Mouse (Mus musculus) left cerebral cortex, postnatal 10 days (tissue): ENCODE data around the gene Cln6. TPM values are rescaled to one million over a fixed set of nuclear protein-coding genes. Genes with fewer than 3 reads are reported as not detected.
"Not testable (repeated sequence)": the region's sequence is repeated elsewhere in the genome, so short reads cannot be mapped to it uniquely, and the experiment has no call there.

Experiments
- DNase-seq, 2 experiments: peaks; one replicate each; pipeline ENCODE4 v3.0.0; 2021 to 2022; ENCODE audit warnings: low spot score in 2 of 2, mixed read lengths in 1 of 2; ENCODE audit errors: extremely low spot score in 1 of 2
- intact Hi-C: fragments of 180-260 bp; cut with DNase I; formaldehyde crosslinking; loops from one replicate; pipeline ENCODE4 v1.15.1; 2025
- total RNA-seq, 2 experiments: library from RNA; stranded (reverse); gene quantifications; 2 replicates each; pipeline ENCODE4 v1.2.3; 2021

Cln6 gene
- total RNA-seq, 2 experiments from 2014 or later = 9.6 to 10.8 TPM

DNA sequence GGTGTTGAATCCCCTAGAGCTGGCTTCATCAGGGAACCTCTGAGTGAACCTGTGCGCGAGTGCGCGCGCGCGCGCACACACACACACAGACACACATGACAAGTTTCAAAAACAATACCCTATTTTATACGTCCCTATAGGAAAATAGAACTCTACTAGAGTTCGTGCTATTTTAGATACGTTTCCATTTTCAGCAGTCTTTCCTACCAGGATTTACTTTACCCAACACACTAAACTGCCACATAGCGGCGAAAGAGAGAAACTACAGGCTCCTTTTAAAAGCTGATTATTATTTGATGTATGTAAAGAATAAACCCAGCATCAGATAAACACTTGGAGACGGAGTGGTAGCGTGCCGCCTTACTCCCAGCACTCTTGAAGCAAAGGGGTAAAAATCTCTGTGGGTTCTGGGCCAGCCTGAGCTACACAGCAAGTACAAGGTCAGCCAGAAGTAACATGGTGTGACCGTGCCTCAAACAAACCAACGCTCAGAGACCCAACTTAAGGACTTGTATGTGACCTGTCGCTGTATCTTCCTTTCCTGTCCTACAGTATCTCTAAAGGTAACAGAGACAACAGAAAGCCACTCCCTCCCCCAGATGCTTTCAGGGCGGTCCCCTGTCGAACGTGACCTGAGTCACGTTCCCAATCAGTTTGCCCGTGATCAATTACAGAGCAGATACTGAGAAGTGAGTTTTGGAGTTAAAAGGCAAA lies 10.5 kb upstream of the Cln6 start:
- intact Hi-C loops = no loop called here
- DNase-seq = no peak

DNA sequence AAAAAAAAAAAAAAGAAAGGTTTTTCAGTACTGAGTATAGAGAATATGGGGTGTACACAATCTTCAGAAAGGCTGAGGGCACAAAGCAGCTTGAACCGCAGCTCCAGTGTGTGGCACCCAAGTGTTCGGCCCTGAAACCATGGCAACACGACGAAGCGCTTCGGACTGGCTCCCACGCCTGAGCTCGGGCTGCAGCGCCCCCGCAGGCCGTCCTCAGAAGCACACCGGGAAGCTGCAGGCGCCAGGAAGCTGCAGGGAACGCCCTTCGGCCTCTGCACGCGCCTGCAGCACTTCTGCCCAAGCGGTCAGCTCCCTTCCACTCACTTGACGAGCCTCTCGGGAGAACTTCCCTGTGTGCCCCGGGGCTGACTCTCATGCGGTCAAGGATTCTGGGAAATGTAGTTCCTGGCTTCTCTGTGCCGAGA lies 9.9 kb upstream of the Cln6 start:
- intact Hi-C loops = no loop called here

DNA sequence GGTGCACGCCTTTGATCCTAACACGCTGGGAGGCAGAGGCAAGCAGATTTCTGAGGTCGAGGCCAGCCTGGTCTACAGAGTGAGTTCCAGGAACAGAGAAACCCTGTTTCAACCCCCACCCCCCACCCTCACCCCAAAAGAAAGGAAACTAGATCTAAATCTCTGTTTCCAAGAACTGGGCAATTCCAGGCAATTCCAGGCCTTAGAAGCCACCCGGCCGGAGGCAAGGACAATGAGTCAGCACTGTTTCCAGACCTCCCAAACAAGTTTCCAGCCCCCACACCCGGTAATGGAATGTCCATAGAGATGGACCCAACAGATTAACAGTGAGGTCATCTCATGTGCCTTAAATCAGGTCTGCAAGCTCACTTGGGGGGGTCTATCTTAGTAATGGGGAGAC lies 8.7 kb upstream of the Cln6 start:
- intact Hi-C loops = no loop called here
- DNase-seq = no peak

More for the DNA sequence above, 9.9 kb upstream of the Cln6 start:
- DNase-seq = peak; percentile 92 to 97

DNA sequence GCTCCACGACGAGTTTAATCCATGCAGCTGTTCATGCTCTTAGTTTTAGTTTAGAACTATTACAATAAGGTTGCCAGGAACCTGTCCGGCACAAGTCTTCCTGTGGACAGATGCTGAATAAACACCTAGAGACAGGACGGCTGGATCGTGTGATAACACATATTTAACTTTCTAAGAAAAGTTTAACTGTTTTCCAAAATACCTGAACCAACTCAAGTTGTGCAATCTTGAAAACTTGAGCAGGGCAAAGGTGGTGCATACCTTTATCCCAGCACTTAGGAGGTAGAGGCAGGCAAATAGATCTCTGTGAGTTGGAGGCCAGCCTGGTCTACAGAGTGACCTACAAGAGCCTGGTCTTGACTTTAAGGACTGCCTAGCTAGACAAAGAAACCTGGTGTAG lies 3.7 kb upstream of the Cln6 start:
- no peak for DNase-seq
- intact Hi-C loops = no loop called here

DNA sequence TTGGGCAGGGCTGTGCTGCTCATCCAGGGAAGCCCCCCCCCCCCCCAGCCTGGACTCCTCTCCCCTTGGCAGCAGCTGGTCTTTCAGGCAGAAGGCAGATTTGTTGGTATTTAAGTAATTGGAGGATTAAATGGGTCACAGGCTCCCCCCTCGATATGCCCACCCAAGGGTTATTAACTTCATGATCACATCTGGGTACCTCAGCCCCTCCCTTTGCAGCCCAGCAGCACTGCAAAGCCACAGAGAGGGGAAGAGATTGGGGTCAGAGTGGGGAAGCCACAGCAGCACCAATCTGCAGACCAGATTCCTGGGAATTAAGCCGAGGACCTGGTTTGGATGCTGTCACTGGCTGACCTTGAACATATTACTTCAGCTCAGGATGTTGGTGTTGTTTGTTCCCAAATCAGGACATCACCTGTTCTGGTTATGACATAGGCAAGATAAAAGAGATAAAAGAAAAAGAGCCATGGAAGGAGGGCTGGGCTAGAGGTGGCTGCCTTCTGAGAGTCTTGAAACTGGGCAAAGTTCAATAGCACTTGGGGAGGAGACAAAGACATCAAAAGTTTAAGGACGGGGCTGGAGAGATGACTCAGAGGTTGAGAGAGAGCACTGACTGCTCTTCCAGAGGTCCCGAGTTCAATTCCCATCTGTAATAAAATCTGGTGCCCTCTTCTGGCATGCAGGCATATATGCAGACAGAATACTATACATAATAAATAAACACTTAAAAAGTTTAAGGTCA lies 2.7 kb upstream of the Cln6 start:
- intact Hi-C loops = no loop called here
- DNase-seq = no peak

DNA sequence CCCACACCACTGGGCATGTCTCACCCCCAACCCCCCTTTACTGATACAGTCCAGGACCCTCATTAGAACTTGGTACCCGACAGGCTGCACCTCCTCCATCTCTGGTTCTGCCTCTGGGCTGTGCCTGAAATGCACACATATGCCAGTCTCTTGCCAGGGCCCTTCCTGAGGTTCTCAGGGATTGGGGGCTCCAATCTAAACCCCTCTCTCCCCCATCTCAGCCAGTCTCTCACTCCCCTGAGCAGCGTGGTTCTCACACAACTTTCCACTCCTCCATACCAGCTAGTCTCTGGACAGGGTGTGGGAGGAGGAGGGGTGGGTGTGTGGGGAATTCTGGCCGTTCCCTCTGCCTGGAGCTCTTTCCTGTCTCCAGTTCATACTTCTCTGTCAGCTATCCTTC lies 974 bp upstream of the Cln6 start:
- no peak for DNase-seq
- intact Hi-C loops = no loop called here

DNA sequence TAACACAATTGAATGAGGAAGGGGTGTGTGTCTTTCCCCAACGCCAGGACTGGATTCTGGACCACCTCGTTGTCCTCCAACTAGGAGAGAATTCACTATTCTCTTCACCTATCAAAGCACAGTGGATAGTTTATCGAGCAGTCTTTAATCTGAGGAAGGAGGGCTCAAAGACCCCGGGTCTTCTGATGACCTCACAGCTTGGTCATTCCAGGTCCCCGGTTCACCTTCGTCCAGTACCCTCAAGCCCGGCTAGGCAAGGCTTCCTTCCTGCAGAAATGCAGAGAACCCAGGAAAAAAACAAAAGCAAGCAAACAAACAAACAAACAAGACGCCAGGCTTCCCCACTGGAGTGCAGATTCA lies 459 bp upstream of the Cln6 start:
- intact Hi-C loops = no loop called here
- DNase-seq = no peak

DNA sequence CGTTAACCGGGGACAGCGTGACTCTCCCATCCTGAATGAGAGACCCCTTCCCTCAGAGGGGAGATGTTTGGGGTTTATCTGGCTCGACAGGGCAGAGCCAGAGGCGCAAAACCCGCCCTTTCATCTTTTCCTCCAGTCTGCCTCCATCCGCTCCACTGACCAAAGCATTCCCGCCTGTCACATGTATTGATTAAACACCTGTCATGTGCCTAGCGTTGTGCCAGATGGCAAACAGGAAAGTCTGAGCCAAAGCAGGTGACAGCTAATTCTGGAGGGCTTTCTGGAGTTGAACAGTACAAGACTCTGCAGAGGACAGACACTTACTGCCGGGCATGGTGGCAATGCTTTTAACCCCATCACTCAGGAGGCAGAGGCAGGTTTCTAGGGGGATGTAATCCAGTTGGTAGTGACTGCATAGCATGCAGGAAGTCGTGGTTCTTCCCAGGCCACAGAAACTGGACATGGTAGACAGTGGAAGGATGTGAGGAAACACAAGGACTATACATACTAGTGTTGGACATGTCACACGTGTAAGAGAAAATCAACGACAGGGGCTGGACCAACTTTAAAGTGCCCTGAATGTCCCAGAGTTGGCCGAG lies 686 bp downstream of the Cln6 start:
- intact Hi-C loops = no loop called here
- DNase-seq = no peak

DNA sequence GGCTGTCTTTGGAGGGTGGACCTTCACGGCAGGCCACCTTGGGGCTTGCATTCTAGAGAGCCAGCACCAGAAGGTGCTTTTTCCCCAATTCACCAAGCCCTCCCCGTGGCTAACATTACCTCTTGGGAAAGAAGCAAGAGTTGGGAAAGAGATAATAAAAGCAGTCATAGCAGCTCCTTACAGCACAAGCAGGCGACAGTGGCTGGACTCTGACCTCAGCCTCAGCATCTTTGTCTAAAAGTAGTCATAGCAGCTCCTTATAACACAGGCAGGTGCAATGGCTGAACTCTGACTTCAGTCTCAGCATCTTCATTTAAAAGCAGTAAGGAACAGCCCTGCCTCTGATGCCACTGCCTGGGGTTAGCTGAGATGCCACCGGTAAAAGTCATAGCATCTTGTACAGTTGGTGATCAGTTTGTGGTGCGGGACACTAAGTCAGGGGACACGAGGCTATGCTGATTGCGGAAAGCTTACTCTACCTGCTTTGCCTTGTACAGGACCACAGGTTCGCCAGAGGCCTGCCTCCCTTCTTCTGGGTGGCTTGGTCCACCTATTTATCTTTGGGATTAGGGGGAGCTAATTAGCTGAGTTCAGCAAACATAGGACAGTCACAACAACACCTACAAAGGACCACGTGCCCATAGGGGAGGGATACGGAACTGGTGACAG lies 4.9 kb downstream of the Cln6 start:
- intact Hi-C loops = loop anchor here (10.0 kb wide), 1 partner anchor 131 kb away; no protein-coding TSS in a partner anchor
- DNase-seq = no peak

DNA sequence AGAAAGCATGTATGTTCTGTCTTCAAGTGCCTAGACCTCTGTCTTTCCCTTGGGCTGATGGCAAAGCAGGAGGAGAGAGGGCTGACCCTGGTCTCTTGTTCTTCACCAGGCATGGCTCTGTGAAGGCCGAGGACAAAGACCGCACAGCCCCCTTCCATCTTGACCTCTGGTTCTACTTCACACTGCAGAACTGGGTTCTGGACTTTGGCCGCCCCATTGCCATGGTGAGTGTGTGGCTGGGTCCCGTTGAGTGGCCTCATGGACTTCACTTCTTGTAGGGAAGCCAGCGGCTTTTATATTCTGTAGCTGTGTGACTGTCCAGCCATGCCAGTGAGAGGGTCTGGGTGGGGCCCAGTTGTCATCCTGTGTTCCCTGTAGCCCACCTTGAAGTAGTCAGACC lies 5.9 kb downstream of the Cln6 start:
- DNase-seq = no peak
- intact Hi-C loops = loop anchor here (10.0 kb wide), 1 partner anchor 130 kb away; no protein-coding TSS in a partner anchor

DNA sequence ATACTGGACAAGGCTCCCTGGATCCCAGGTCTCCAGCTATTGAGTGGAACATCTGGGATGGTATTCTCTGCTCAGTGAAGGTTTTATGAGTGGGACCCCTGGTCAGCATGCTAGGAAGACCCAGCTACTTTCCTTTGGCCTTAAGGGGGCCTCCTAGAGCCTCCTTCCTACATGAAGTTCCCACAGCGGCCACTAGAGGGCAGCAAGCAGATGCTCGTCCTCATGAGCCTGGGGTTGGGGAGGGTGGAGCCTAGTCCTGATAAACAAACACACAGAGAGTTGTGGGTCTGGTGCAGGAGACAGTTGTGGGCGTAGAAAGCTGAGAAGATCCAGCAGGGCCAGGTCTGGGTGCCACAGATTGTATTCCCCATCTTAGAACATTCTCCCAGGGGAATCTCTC lies 9.1 kb downstream of the Cln6 start:
- intact Hi-C loops = loop anchor here (2.0 to 10.0 kb wide), 2 partner anchors 127 to 277 kb away; no protein-coding TSS in a partner anchor
- DNase-seq = peak; percentile 72 to 89

DNA sequence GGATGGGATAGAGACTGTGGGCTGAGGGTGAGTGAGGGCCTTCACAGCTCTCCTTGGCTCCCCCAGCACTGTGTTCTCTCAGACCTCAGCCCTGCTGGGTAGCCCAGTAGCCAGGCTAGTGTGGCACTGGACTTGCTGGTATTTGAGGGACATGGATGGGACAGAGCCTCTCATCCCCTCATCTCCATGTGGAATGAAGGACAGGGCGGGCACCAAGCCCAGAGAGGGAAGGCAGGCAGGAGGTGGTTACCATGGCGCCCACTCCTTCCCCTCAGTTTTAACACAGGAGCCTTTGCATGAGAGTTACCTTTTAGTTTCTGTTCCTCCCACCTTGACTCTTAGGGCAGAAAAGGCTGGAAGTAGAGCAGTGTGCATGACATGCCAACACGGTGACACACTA lies 10.1 kb downstream of the Cln6 start:
- intact Hi-C loops = loop anchor here (10.0 kb wide), 1 partner anchor 126 kb away; no protein-coding TSS in a partner anchor
- DNase-seq = peak in 1 of 2 experiments; percentile 37

DNA sequence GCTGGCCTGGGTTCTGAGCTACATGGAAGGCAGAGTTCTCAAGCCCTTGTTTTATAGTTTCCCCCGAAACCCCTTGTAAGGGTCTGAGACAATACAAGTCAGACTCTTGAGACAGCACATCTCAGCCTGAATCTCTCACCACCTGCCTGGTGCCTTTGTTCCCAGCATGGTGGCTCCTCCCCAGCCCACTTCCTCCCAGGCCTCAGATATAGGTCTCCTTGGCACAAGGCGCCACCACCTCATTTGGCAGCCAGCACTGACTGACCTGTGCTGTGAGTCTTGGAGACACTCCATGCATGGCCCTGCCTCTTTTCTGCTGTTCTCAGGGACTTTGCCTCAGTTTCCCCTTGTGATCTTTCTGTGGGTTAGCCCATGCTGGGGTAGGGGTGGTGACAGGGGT lies 13.0 kb downstream of the Cln6 start:
- no peak for DNase-seq
- intact Hi-C loops = no loop called here

DNA sequence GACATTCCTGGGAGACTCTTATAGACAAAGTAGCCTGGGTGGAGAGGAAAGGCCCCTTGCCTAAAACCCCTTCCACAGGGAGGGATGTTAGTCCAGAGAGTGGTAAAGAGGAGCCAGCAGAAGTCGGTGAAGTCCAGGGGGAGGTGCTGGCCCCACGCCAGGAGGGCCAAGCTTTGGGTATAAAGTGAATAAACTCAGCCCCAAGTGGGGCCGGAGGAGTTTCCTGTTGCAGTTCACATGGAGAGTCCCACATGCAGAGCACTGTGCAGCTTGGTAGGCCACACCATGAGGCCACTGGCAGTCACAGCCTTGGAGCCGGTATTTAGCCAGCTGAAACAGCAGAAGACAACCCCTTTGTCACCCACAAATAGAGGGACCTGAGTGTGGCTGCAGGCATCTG lies 15.9 kb downstream of the Cln6 start:
- peak in 1 of 2 experiments; percentile 55 for DNase-seq
- intact Hi-C loops = no loop called here

DNA sequence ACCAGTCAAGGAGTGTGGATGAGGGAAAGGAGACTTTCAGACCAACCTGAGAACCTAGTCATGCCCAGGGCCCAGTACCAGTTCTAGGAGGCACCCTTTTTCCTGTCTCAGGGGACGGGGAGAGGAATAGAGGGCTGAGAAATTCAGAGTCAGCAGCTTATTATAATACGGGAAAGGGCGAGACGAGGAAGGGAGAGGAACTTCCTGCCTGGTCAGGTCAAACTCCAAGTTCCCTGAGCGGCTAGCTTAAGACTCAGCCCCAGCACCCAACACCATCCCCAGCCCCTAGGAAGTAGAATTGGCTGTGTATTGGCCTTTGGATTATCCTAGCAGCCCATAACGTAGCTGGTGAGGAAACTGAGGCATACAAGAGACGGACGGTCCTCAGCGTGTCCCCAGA lies 18.6 kb downstream of the Cln6 start:
- intact Hi-C loops = no loop called here
- DNase-seq = no peak

DNA sequence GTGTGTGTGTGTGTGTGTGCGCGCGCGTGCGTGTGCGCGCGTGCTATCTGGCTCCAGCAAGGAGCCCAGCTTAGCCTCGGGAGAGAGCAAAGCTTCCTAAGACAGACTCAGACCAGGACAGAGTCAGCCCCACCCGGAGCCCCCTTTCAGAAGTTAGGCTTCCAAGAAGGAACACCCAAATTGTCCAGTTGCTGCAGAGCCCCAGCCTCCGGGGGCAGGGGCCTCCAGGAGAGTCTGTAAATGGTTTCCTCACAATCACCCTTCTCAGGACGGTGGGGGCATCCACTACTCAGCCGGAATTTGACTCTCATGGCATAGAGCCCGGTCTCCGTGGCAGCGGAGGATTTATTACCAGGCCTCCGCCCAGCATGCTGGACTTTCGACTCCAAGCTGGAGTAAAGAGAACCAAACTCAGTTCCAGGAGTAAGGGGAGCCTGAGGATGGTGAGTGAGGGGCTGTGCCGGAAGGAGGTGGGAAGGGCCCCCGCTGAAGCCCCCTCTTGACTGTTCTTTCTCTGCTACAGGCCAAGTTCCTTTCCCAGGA lies 19.2 kb downstream of the Cln6 start, which contains the start of gene Calml4:
Gene Calml4 (plus strand): TSS at position 362 of the 543 bp plus-strand sequence.
- DNase-seq = peak in 1 of 2 experiments; percentile 74
- intact Hi-C loops = no loop called here

DNA sequence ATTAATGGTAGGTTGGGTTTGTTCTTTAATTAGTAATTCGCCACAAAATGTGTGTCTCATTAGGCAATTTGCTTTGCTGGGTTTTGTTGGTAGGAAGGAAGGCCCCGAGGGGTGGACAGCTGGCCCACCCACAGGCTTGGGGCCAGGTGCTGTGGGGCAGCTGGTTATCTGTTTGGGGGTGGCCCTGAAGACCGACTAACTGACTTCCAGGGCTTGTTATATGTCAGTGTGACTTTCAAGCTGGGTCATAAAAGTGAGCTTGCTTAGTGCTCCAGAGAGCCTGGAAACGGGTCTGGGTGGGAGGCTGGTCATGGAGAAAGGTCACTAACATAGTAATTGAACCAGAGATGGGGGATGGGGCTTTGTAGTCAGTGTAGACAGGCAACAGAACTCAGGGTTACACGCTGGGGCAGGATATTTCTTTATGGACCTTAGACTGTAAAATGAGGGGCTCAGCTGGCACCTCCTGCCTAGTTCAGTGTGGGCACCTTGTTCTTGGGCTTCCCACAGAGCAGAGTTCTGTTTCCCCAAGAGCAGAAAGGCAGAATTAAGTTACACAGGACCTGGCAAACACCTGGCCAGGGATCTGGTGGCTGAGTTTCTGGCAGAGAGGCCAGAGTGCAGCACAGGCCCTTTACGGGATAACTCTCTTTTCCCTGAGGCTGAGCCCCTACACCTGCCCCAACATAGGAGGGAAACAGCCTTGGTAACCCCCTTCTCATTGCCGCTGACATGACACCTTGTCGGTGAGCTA lies 19.9 kb downstream of the Cln6 start:
- intact Hi-C loops = no loop called here
- no peak for DNase-seq

DNA sequence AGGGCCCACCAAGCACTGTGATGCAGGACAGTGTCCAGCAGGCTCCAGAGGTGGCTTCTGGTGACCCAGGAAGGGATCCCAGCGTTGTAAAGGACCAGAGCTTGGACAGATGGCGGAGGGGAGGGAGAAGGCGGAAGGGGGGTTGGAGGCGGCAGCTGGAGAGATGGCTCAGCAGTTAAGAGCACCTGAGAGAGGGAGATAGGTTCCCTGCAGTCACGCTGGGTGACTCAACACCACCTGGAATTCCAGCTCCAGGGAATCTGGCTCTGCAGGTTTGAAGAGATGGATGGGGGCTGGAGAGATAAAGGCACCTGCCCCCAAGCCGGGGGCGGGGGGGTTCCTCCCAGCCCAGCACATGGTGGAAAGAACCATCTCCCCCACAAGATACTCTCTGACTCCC lies 21.5 kb downstream of the Cln6 start:
- intact Hi-C loops, DNase-seq: not testable (repeated sequence)
